Mouse (Mus musculus) limb, embryonic 10.5 days (tissue): ENCODE data around the gene Lonrf2. TPM values are rescaled to one million over a fixed set of nuclear protein-coding genes. Genes with fewer than 3 reads are reported as not detected.

ENCODE experiments used
- DNase-seq: peaks from one replicate; pipeline ENCODE4 v3.0.0-alpha.2; 2017; ENCODE audit warnings: low spot score
- H3K27ac ChIP-seq: fragments of 300-500 bp; sonication (generic); 2 replicates; pipeline ENCODE4 v1.5.1; 2016; ENCODE audit warnings: mild to moderate bottlenecking
- H3K27me3 ChIP-seq: fragments of 300-500 bp; sonication (generic); 2 replicates; pipeline ENCODE4 v1.6.1; 2016; ENCODE audit warnings: low read depth, mild to moderate bottlenecking; ENCODE audit not compliant: poor library complexity, severe bottlenecking
- H3K36me3 ChIP-seq: fragments of 300-500 bp; sonication (generic); 2 replicates; pipeline ENCODE4 v1.6.1; 2016; ENCODE audit warnings: mild to moderate bottlenecking, moderate library complexity
- H3K4me1 ChIP-seq: fragments of 300-500 bp; sonication (generic); 2 replicates; pipeline ENCODE4 v1.6.1; 2016
- H3K4me3 ChIP-seq: fragments of 300-500 bp; sonication (generic); 2 replicates; pipeline ENCODE4 v1.5.1; 2016; ENCODE audit warnings: mild to moderate bottlenecking, moderate library complexity
- H3K9me3 ChIP-seq: fragments of 300-500 bp; sonication (generic); replicated peaks from 2 replicates; pipeline ENCODE4 v1.6.1; 2016; ENCODE audit warnings: mild to moderate bottlenecking
- whole genome bisulfite sequencing: fragments of 180-500 bp; shearing (Covaris S2); methylation state at CpG from one replicate; pipeline ENCODE4 v1.1.7; 2016; 5-methylcytosine and 5-hydroxymethylcytosine counted together
- polyA plus RNA-seq: library from polyadenylated mRNA; unstranded; fragments of >200 nt; fragmentation: Nextera tagmentation; extraction: Ambion mirVana; gene quantifications from 2 replicates; pipeline ENCODE4 v1.2.1, GENCODE M21; 2016

The Lonrf2 gene
- polyA plus RNA-seq, 1 experiment from 2014 or later: 0.38 TPM

DNA sequence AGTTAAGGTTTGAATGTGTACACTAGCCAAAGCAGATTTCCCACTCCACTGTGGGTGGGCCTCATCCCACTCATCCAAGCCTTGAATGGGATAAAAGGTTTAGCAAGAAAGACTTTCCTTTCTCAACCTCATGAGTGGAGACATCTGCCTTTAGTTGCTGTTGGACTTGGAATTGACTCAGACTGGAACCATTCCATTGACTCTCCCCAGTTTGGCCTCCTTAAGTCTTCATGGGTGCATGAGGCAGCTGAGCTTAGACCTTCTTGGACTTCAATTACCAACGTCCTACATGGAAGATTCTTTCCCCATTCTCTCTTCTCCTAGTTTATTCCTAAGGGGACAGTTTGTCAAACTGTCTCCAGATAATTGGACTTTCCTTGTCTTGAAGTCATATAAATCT, 92.6 kb downstream of the Lonrf2 start:
- DNase-seq: no peak
- Histone ChIP-seq H3K27me3 (no peaks in the 10 kb centered on the region), H3K27ac (no peak overlapping the region), H3K9me3 (no peaks in the 10 kb centered on the region), H3K4me1 (no peaks in the 10 kb centered on the region), H3K36me3 (no peaks in the 10 kb centered on the region), H3K4me3 (no peak overlapping the region)
- WGBS: 56% methylated on average over 1 of the region's 1 CpGs

Other genes with a start within 250 kb of the Lonrf2 start
- 33.9 and 38.8 TPM in 2 replicates for gene Aff3, start 171.8 kb downstream of the Lonrf2 start, polyA plus RNA-seq
- gene Chst10, start 61.5 kb upstream of the Lonrf2 start, polyA plus RNA-seq: 6.2 and 7.0 TPM in 2 replicates
- not detected in 2 replicates for gene Nms, start 102.4 kb upstream of the Lonrf2 start, polyA plus RNA-seq
- 148 and 150 TPM in 2 replicates for gene Pdcl3, start 148.9 kb upstream of the Lonrf2 start, polyA plus RNA-seq